Mouse (Mus musculus): ENCODE data around the gene Nup205. TPM values are rescaled to one million over a fixed set of nuclear protein-coding genes. Genes with fewer than 3 reads are reported as not detected.
A peak's percentile ranks its signal among the peaks of the same experiment; 100 is the strongest.

Gene Nup205
- polyA plus RNA-seq, 1 experiment from 2014 or later, result 46.7 TPM

DNA sequence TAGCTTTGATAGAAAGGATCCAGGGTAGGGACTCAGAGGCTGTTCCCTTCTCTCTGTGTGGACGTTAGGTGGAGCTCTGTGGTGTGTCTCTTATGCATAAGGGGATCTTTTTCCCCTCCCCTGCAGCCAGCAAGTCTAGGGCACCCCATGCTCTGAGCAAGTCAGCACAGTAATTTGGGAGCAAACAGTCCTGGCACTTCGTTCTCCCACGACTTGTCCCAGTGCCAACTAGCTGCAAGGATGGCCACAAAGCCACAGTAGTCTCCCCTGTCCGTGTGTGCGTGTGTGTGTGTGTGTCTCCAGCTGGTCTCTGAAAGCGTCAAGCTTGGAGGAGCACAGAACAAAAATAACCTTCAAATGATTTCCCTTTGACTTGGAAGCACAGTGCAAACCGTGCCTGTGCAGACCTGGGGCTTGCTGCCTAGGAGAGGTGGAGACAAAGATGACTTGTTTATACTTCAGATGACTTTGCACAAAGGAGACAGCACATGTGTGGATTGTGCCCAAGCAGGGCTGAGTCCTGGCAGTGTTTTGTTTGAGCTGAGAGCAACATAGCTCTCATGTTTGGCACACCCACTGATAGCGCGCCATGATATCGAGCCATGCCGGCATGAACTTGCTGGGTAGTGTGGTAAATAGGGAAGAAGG, 111.0 kb downstream of the Nup205 start:
- no peak overlapping the region for H3K4me3 ChIP-seq (ENCODE audit: low read depth, low read length)
- no peaks in the 10 kb centered on the region for H3K27me3 ChIP-seq (ENCODE audit: control insufficient read depth, insufficient read depth, low read length)
- no peak overlapping the region for H3K9ac ChIP-seq (replicated peaks; ENCODE audit: low read depth, low read length)
- peak; percentile 71; the same call in 1 of the 2 replicates for ATAC-seq (ENCODE audit: insufficient number of reproducible peaks, insufficient read depth, low FRiP score, low read depth)
- H3K9me3 ChIP-seq (ENCODE audit: control insufficient read depth, low read depth, low read length), result no peaks in the 10 kb centered on the region
- 0 out of 2 replicates have a peak, but pooled peaks cover 8% of the 10 kb centered on the region for H3K4me1 ChIP-seq (ENCODE audit: control insufficient read depth, insufficient read depth, low read length)
- 0 out of 2 replicates have a peak overlapping the region, but pooled peaks have one; percentile 6 for H3K27ac ChIP-seq (ENCODE audit: low read length)
- no peaks in the 10 kb centered on the region for H3K36me3 ChIP-seq (ENCODE audit: control insufficient read depth, insufficient read depth, low read length)
- WGBS, result 58% methylated on average over 11 of the region's 11 CpGs
- no peak overlapping the region for H3K4me2 ChIP-seq (replicated peaks; ENCODE audit: low read depth, low read length)

- H3K4me1 ChIP-seq (ENCODE audit: control insufficient read depth, insufficient read depth, low read length), result 0 out of 2 replicates have a peak, but pooled peaks cover 8% of the 10 kb centered on the region
- H3K27ac ChIP-seq (ENCODE audit: low read length), result no peak overlapping the region
- H3K36me3 ChIP-seq (ENCODE audit: control insufficient read depth, insufficient read depth, low read length), result no peaks in the 10 kb centered on the region
- WGBS, result 65% methylated on average over 7 of the region's 7 CpGs
- H3K9me3 ChIP-seq (ENCODE audit: control insufficient read depth, low read depth, low read length), result no peaks in the 10 kb centered on the region
- H3K27me3 ChIP-seq (ENCODE audit: control insufficient read depth, insufficient read depth, low read length), result no peaks in the 10 kb centered on the region
- no peak overlapping the region for H3K4me2 ChIP-seq (replicated peaks; ENCODE audit: low read depth, low read length)
- no peak for ATAC-seq (ENCODE audit: insufficient number of reproducible peaks, insufficient read depth, low FRiP score, low read depth)
- H3K9ac ChIP-seq (replicated peaks; ENCODE audit: low read depth, low read length), result no peak overlapping the region
- no peak overlapping the region for H3K4me3 ChIP-seq (ENCODE audit: low read depth, low read length)
Observed at GRCm38 (mm10) chr6:35288920-35289319, 111.7 kb downstream of the Nup205 start.

DNA sequence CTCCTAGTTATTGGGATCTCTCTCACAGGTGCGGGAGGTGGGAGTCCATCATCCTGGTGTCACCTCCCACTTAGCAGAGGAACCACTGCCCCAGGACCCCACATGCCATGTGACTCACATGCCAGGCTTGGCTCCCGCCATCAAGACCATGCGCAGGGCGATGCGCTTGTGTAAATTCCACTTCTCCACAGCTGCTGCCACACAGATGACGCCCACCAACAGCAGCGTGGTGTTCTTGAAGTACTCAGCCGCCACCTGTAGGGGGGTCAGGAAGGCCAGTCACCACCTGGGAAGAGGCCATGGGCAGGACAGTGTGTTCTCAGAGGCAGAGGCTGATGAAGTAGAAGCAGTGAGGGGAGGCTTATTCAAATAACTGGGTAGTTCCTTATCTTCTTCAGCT, 112.5 kb downstream of the Nup205 start:
- Histone ChIP-seq H3K27me3 (ENCODE audit: control insufficient read depth, insufficient read depth, low read length) (no peaks in the 10 kb centered on the region), H3K4me2 (replicated peaks; ENCODE audit: low read depth, low read length) (no peak overlapping the region), H3K4me1 (ENCODE audit: control insufficient read depth, insufficient read depth, low read length) (0 out of 2 replicates have a peak, but pooled peaks cover 8% of the 10 kb centered on the region), H3K9ac (replicated peaks; ENCODE audit: low read depth, low read length) (no peak overlapping the region), H3K36me3 (ENCODE audit: control insufficient read depth, insufficient read depth, low read length) (no peaks in the 10 kb centered on the region), H3K4me3 (ENCODE audit: low read depth, low read length) (no peak overlapping the region), H3K27ac (ENCODE audit: low read length) (no peak overlapping the region), H3K9me3 (ENCODE audit: control insufficient read depth, low read depth, low read length) (no peaks in the 10 kb centered on the region)
- 87% methylated on average over 8 of the region's 8 CpGs for WGBS
- ATAC-seq (ENCODE audit: insufficient number of reproducible peaks, insufficient read depth, low FRiP score, low read depth), result no peak

DNA sequence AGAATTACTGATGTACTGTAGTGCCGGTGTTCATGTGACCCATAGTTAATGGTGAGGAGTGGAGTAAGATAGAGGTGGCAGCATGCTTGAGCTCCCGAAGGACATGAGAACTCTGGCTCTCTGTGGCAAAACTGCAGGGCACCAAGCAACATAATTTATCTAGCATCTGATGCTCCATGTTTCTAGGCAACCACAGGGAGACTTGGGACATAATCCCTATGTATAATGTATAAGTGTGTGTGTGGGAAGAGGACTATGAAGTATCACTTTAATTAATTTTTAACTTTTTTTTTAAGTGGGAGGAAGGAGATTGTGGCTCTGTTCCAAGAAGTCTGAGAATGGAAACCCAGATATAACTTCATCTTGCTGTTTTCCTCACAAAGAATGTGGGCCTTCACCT, 117.7 kb downstream of the Nup205 start:
- Histone ChIP-seq H3K4me3 (ENCODE audit: low read depth, low read length) (no peak overlapping the region), H3K4me2 (replicated peaks; ENCODE audit: low read depth, low read length) (no peak overlapping the region), H3K27me3 (ENCODE audit: control insufficient read depth, insufficient read depth, low read length) (no peaks in the 10 kb centered on the region), H3K36me3 (ENCODE audit: control insufficient read depth, insufficient read depth, low read length) (no peaks in the 10 kb centered on the region), H3K9me3 (ENCODE audit: control insufficient read depth, low read depth, low read length) (no peaks in the 10 kb centered on the region), H3K27ac (ENCODE audit: low read length) (no peak overlapping the region), H3K4me1 (ENCODE audit: control insufficient read depth, insufficient read depth, low read length) (0 out of 2 replicates have a peak, but pooled peaks cover 3% of the 10 kb centered on the region), H3K9ac (replicated peaks; ENCODE audit: low read depth, low read length) (no peak overlapping the region)
- ATAC-seq (ENCODE audit: insufficient number of reproducible peaks, insufficient read depth, low FRiP score, low read depth), result no peak
- WGBS, result 81% methylated on average over 2 of the region's 2 CpGs

- no peaks in the 10 kb centered on the region for H3K27me3 ChIP-seq (ENCODE audit: control insufficient read depth, insufficient read depth, low read length)
- no peaks in the 10 kb centered on the region for H3K9me3 ChIP-seq (ENCODE audit: control insufficient read depth, low read depth, low read length)
- 0 out of 2 replicates have a peak, but pooled peaks cover 3% of the 10 kb centered on the region for H3K4me1 ChIP-seq (ENCODE audit: control insufficient read depth, insufficient read depth, low read length)
- no peak overlapping the region for H3K9ac ChIP-seq (replicated peaks; ENCODE audit: low read depth, low read length)
- no peak overlapping the region for H3K4me3 ChIP-seq (ENCODE audit: low read depth, low read length)
- WGBS, result 52% methylated on average over 2 of the region's 2 CpGs
- H3K4me2 ChIP-seq (replicated peaks; ENCODE audit: low read depth, low read length), result no peak overlapping the region
- H3K36me3 ChIP-seq (ENCODE audit: control insufficient read depth, insufficient read depth, low read length), result no peaks in the 10 kb centered on the region
- H3K27ac ChIP-seq (ENCODE audit: low read length), result no peak overlapping the region
- no peak for ATAC-seq (ENCODE audit: insufficient number of reproducible peaks, insufficient read depth, low FRiP score, low read depth)
Observed at GRCm38 (mm10) chr6:35297001-35297400, 119.8 kb downstream of the Nup205 start.

Other genes starting within 250 kb of the Nup205 start
- gene Slc23a4, start 189.0 kb upstream of the Nup205 start, polyA plus RNA-seq (2014; fragmentation: Nextera tagmentation; extraction: Ambion mirVana), result 3.2 and 3.4 TPM in 2 replicates
- 36.5 and 40.4 TPM in 2 replicates for gene Cnot4, start 43.7 kb upstream of the Nup205 start, polyA plus RNA-seq (2014; fragmentation: Nextera tagmentation; extraction: Ambion mirVana)
- gene Slc13a4, start 130.7 kb downstream of the Nup205 start, polyA plus RNA-seq (2014; fragmentation: Nextera tagmentation; extraction: Ambion mirVana), result 0.29 and 0.39 TPM in 2 replicates
- 2.7 and 2.9 TPM in 2 replicates for gene Fam180a, start 148.7 kb downstream of the Nup205 start, polyA plus RNA-seq (2014; fragmentation: Nextera tagmentation; extraction: Ambion mirVana)